Mouse (Mus musculus): ENCODE data around the gene Gm43191.
A peak's percentile ranks its signal among the peaks of the same experiment; 100 is the strongest.

Gm43191 gene

GRCm38 (mm10) chr3:116618855-116619254, 62.2 kb downstream of the Gm43191 start:
- DNase-seq, result no peak

- no peak for DNase-seq
Observed at GRCm38 (mm10) chr3:116615318-116616068, 65.6 kb downstream of the Gm43191 start.

- peak; percentile 51 for DNase-seq
Observed at GRCm38 (mm10) chr3:116614295-116614892, 66.7 kb downstream of the Gm43191 start, which contains the start of gene Trmt13. TSS of gene Trmt13 (minus strand) at chr3:116614587.

GRCm38 (mm10) chr3:116604570-116604969, 76.5 kb downstream of the Gm43191 start:
- DNase-seq, result no peak

GRCm38 (mm10) chr3:116601781-116602180, 79.3 kb downstream of the Gm43191 start:
- no peak for DNase-seq

GRCm38 (mm10) chr3:116601005-116601404, 80.1 kb downstream of the Gm43191 start:
- no peak for DNase-seq

- no peak for DNase-seq
Observed at GRCm38 (mm10) chr3:116599705-116600104, 81.4 kb downstream of the Gm43191 start.

- DNase-seq, result no peak
Observed at GRCm38 (mm10) chr3:116595603-116595991, 85.5 kb downstream of the Gm43191 start.

- DNase-seq, result peak; percentile 99
Observed at GRCm38 (mm10) chr3:116594728-116595602, 86.1 kb downstream of the Gm43191 start, which contains the start of gene Sass6. TSS of gene Sass6 (plus strand) at chr3:116594982.

GRCm38 (mm10) chr3:116594076-116594727, 86.9 kb downstream of the Gm43191 start:
- DNase-seq, result no peak
